Mouse (Mus musculus): ENCODE data around the gene Sox13.

DNA sequence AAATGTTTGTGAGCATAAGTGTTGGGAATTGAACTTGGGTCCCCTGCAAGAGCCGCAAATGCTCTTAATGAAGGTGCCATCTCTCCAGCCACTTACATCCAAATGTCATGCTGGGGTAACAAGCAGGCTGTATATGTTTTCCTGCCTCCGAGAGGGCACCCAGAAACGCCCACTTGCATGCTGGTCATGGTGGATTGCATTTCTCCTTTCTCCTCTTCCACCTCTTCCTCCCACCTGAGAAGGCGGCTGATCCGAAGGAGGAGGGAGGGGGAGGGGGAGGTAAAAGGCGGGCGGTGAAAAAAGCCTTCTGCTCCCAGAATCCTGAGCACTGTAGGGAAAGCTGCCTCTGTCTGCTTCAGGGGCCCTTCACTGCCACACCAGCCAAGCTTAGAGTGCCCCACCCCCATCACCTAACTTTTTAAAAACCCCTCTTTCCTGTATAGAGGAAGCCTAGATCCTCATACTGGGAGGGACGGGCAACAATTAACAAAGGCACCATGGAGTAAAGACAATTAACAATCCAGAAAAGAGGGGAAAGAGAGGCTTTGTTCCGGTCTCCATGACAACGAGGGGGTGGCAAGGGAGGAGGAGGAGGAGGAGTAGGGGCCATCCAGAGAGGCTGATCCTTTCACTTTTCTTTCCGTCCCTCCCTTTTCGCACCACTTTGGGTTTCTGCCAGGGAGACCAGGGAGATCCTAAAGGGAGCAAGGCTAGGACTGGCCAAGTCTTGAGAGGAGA is 10.0 kb upstream of the Sox13 start:
- TF ChIP-seq CTCF (IDR thresholded peaks at IDR 0.05; ENCODE audit: control insufficient read depth, insufficient read depth, insufficient replicate concordance, low read depth, low read length) (no peak), POLR2A (IDR thresholded peaks at IDR 0.05; ENCODE audit: control insufficient read depth, low read depth, low read length) (no peak)

Data from testis, adult 2 months (tissue).